Mouse (Mus musculus): ENCODE measurements around the gene Qrfp.
A peak's percentile ranks its signal among the peaks of the same experiment; 100 is the strongest.

Qrfp gene

DNA sequence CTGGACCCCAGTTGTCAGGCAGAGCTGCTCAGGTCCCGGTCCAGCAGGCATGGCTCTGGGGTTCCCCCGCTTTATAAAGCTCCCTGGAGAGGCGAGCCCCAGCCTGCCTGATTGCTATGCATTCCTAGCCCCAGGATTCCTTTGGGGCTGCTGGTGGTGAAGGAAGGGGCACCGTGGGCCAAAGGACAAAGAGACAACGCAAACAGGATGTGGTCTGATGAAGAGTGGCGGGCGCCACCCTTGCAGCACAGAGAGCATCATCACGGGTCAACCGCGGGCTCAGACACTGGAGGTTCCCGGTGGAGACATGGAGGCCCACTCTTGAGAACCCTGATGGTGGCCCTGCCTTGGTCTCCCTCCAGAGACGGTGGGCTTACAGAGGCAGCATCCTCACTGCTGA, at the start of gene Qrfp:
Gene Qrfp, minus strand, starts transcription at position 137 of the 400 bp plus-strand sequence.
- no peak for DNase-seq (ENCODE audit: low spot score)

GRCm38 (mm10) chr2:31858500-31858899, 48.1 kb upstream of the Qrfp start:
- no peak for DNase-seq (ENCODE audit: low spot score)

DNA sequence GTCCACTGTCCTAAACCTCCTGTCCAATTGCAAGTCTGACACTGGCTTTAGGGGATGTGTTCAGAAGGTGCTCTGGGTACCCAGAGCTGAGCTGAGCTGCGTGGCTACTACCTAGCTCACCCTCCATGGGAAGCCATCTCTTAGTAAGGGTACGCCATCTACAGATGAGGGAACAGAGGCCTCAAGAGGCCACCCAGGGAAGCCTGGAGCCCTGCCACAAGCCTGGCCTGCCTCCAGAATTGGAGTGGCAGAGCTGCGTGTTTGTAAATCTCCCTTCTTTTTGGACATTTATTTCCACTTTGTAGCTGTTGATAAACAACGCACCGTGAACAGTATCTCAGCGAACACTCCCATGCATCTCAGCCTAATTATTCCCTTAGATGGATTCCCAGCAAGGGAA, 46.8 kb upstream of the Qrfp start:
- DNase-seq (ENCODE audit: low spot score), result no peak

DNA sequence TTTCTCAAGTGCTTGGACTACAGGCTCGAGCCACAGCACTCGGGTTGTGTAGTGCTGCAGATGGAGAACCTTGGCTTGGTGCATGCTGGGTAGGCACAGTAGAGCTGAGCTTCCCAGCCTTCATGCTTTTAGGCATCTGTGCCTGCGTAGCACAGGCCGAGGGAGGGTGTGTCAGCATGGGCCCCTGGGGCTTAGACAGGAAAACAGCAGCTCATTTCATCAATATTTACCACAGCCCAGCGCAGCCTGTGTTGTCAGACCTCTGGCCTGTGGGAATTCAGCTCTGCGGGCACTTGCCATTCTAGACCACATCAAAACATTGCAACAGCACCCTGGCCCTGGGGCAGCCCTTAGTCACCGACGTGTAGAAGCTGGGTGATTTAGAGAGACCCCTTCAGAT, 45.6 kb upstream of the Qrfp start:
- no peak for DNase-seq (ENCODE audit: low spot score)

GRCm38 (mm10) chr2:31850141-31850540, 39.8 kb upstream of the Qrfp start:
- no peak for DNase-seq (ENCODE audit: low spot score)

GRCm38 (mm10) chr2:31847908-31848307, 37.5 kb upstream of the Qrfp start:
- DNase-seq (ENCODE audit: low spot score), result no peak

DNA sequence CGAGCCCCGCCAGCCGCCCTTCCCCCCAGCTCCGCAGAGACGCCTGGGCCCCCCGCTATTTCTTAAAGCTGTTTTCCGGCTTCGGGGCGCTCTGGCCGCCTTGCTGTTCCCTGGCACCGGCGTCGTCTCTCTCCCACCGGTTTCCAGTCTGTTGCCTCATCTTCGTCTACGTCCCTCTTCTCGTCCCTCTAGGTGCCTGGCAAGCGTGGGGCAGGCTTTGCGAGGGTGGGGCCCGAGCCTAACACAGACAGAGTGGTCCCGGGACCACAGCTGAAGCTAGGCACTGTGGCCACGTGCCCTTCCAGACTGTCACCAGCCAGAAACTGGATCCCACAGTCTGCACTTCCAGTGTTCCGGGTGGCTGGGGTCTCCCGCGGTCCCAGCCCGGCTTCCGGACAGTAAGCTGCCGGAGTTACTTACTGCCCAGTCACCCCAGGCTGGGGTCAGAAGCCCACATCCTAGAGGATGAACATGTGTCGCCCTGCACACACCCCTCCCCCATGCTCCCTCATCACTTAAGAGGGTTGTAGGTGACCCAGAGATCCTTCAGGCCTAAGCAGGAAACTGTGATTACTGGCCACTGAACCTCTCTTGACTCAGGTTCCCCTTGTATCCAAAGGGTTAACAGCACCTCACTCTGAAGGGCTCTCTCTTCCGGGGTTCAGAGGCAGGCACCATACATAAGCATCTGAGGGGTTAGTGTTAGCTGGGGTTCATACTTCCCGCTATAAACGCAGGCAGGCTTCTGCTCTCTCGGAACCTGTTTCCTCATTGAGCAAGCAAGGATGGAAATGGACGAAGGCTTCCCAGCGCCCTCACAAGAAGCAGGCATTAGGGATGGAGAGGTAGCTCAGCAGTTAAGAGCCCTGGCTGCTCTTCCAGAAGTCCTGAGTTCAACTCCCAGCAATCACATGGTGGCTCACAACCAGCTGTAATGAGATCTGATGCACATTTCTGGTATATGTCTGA, 36.6 kb upstream of the Qrfp start:
- no peak for DNase-seq (ENCODE audit: low spot score)

- DNase-seq (ENCODE audit: low spot score), result peak; percentile 50
Measured at GRCm38 (mm10) chr2:31845896-31846691, 35.7 kb upstream of the Qrfp start, which contains the start of gene Fibcd1. TSS of gene Fibcd1 (minus strand) at chr2:31846005.

GRCm38 (mm10) chr2:31845512-31845895, 35.1 kb upstream of the Qrfp start:
- DNase-seq (ENCODE audit: low spot score), result no peak

GRCm38 (mm10) chr2:31844729-31845136, 34.4 kb upstream of the Qrfp start:
- DNase-seq (ENCODE audit: low spot score), result no peak

- no peak for DNase-seq (ENCODE audit: low spot score)
Measured at GRCm38 (mm10) chr2:31838868-31839267, 28.5 kb upstream of the Qrfp start.

DNA sequence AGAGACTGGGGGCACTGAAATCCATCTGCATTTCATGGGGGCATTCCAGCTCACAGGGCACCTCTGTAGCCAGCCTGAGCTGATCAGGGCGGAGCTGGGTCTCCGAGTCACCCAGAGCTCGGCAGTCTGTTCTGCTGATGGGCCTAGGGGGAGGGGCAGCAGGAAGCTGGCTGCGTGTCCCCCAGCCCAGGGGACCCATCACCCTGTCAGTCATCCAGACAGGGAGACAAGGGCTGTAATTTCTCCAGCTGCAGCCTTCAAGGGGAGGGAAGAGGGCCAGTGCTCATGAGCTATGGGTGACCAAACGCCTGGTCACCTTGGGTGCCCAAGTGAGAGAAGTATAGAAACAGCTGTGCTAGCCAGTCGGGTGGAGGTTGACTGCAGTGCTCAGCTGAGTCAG, 26.6 kb upstream of the Qrfp start:
- no peak for DNase-seq (ENCODE audit: low spot score)

GRCm38 (mm10) chr2:31836091-31836490, 25.7 kb upstream of the Qrfp start:
- no peak for DNase-seq (ENCODE audit: low spot score)

DNA sequence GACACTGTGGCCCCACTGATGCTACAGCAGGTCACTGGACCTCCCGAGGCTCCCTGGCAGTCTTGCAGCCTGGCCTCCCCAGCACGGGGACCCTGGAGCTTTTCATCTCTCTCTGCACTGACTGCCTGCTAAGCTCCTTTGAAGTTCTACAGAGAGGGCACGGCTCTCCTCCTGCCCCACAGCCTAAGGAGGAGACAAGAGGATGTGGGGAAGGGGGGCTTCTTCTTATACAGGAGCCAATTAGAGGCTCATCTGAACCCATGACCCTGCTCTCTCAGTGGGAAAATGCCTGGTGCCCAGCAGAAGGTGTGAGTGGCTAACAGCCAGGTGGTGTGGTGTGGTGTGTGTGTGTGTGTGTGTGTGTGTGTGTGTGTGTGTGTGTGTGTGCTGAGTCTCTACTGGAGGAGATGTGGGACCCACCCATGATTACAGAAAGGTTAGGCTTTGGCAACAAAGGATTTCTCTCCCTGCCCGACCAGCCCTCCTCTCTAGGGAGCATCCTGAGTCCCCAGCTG, 18.0 kb upstream of the Qrfp start:
- DNase-seq (ENCODE audit: low spot score), result no peak

DNA sequence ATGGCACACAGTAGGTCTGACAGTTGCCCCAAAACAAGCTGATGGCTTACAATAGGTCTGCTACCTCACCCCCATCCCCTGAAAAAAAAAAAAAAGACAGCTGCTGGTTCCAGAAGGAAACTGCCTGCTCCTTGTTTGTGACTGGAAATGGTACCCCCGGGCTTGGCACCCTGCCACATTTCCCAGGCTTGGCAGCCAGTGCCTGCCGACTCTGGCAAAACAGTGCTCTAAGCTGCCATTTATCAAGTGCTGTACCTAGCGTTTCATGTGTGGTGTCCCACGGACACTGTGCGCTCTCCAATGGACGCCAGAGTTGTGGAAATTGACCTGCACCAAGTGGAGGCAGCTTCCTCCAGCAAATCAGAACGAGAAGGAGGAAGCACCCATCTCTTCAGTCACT, 17.5 kb upstream of the Qrfp start:
- no peak for DNase-seq (ENCODE audit: low spot score)

DNA sequence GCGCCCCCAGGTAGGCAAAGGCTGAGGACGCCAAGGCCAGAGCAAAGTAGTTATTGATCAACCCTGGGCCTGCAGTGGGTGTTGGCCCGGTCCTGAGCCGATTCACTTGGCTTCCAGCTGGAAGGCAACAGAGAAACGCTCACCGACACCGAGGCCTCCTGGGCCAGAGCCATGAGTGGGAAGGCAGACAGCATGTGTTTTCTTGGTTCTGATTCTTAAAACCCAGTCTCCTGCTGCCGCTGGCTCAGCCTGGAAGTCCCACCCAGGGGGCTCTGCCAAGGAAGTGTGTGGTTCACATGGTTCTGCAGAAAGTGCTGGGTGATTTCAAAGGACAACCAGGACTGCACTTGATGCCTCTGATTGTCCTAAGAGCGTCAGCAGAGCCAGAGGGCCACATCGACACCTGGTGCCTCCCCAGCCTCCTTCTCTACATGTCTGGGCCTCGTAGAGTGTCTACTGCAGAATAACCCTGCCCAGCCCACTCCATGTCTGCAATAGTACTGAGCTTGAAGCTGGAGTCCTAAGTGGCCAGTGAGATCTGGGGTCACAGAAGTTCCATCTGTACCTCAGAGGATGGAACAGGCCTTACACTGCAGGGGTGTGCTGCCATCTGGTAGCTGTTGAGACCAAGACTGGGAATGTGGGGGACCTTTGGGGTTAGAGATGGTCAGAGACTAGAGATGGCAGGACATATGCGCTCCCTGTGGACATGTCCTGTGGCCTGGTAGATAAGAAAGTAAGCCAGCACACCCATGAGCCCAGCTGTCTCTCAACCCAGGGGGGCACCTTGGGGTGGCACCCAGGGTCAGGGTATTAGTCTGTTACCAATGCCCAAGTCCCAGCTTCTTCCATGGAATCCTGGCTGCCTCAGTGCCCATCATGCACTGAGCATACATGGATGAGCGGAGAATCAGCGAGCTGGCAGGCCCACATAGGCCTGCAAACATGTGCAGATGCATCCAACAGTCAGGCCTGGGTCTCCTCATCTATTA, 16.0 kb upstream of the Qrfp start:
- no peak for DNase-seq (ENCODE audit: low spot score)

GRCm38 (mm10) chr2:31825469-31825911, 15.1 kb upstream of the Qrfp start:
- no peak for DNase-seq (ENCODE audit: low spot score)

DNA sequence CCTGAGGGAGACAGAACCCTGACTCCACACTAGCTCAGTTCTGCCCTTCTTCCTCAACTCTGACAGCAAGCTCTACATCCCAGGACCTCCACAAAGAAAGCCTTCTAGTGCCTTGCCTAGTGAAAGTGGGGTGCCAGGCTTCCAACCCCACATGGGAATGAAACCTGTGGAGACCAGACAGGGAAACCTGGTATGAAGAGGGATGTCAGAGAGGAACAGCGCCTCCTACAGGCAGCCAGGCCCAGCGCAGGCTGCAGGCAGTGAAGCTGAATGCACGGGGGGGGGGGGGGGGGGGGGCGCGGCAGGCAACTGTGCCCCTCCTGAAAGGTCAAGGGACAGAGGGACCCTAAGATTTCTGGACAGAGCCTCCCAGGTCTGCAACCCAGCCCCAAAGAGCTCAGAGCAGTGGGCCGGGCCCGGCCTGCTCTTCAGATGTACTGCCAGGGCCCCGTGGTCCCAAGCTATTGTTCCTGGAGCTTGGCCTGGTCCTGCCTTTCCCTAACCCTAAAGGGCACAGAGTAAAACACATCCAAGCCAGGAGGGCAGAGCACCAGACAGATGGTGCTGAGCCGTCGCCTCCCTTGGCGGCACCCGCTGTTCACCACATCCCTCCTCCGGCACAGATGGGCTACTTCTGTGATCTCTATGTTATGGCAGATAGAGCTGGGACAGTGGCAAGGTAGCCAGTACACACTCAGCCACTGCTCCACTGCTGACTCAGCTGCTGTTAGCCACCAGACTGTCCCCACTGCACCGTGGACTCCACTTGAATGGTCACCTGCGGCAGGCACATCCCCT, 13.8 kb upstream of the Qrfp start:
- peak; percentile 65 for DNase-seq (ENCODE audit: low spot score)

DNA sequence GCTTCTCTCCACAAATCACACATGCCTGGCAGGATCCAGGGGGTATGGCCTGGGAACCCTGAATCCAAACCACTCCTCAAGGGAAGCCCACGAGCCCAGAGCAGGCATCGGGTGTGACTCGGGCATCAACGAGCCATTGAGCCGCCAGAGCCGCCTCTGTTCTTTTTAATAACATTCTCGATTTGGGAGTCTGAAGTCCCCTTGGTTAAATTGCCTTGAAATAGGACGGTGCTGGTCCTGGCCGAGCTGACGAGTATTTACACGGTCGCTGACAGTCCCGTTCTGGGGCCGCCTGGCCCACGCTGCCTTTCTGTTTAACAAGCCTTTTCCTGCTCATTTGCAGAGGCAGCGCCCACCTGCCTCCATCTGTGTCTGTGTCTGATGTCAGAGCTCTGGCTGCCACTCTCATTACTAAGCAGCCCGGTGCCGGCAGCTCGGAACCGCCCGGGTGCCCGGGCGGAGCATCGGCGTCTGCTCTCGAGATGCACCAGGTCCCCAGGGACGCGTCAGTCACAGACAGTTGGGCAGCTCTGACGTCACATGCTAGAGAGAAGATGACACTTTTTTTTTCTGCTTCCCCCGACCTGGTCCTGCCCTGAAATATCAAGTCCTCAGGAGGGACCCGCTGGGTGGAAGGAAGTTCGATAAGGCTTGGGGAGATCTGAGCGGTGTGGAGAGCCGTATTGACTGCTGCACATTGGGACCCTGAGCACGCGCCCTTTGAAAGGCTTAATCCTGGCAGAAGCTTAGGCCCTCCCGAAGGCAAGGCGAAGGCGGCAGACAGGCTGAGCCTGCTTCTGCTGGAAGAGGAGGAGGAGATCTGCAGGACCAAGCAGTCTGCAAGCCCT, 12.4 kb upstream of the Qrfp start:
- DNase-seq (ENCODE audit: low spot score), result peak; percentile 70

DNA sequence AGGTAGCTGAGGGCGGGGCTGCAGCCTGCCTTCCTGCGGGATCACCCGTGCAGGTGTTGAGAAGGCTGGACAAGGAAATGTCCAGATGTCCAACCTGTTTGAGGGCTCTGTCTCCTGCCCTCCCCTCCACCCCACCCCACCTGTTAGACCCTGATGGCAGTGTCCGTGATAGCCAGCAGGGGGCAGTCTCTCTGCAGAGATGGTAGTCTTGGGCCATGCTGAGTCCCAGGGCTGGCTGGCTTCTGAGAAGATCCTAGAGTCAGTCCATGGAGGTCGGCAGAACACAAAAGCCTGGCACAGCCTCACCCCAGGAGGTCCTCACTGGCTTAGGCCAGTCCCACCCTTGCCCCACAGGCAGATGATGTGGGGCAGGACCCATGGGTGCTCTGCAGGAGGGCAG, 5.0 kb upstream of the Qrfp start:
- peak; percentile 75 for DNase-seq (ENCODE audit: low spot score)
